Comparison of ENCODE assay signal across 8 mouse cellular contexts in genomic region chr7:45560843-45561623, GRCm38 (mm10). TPM values are rescaled to one million over a fixed set of nuclear protein-coding genes. Genes with fewer than 3 reads are reported as not detected.
DNase-seq lines count a peak whose midpoint lies in the region; ATAC-seq and TF ChIP-seq lines count a peak whose summit lies in the region.

No protein-coding gene starts in this region.

- TF ChIP-seq RAD21 in CH12.LX (IDR thresholded peaks at IDR 0.05; ENCODE audit: low read depth, low read length): peak; percentile 83

- no peaks in the 10 kb centered on the region for H3K79me2 ChIP-seq in CH12.LX (replicated peaks; ENCODE audit: control insufficient read depth, extremely low read depth, insufficient read depth, poor library complexity, severe bottlenecking)

- H3K4me2 ChIP-seq in CH12.LX (ENCODE audit: insufficient read depth, low read depth, poor library complexity, severe bottlenecking): peak overlapping the region; percentile 67
- H3K4me2 ChIP-seq in forebrain, embryonic 14.5 days (ENCODE audit: low read length): no peak overlapping the region
- H3K4me2 ChIP-seq in liver, postnatal 0 days (ENCODE audit: low read depth, low read length): peak overlapping the region; percentile 63
- no peak overlapping the region for H3K4me2 ChIP-seq in neural tube, embryonic 14.5 days (ENCODE audit: low read depth, low read length)

- TF ChIP-seq CTCF in CH12.LX (conservative IDR thresholded peaks at IDR 0.05 in 1 of 2, IDR thresholded peaks at IDR 0.05 in 1 of 2; ENCODE audit: low read depth in 2 of 2, low read length in 2 of 2): peak; percentile 63 to 84
- TF ChIP-seq CTCF in liver, postnatal 0 days (IDR thresholded peaks at IDR 0.05; ENCODE audit: low read depth): peak; percentile 94
- peak; percentile 25; the same call in 1 of the 2 replicates for TF ChIP-seq CTCF in thymus, adult 2 months (IDR thresholded peaks at IDR 0.05; ENCODE audit: borderline replicate concordance, control insufficient read depth, extremely low read depth, insufficient read depth, low read length, poor library complexity)

- TF ChIP-seq EP300 in CH12.LX (IDR thresholded peaks at IDR 0.05; ENCODE audit: low read length): no peak
- no peak for TF ChIP-seq EP300 in liver, postnatal 0 days (IDR thresholded peaks at IDR 0.05; ENCODE audit: low read depth)

- no peaks in the 10 kb centered on the region for H3K9me3 ChIP-seq in CH12.LX (replicated peaks; ENCODE audit: low read length)
- no peaks in the 10 kb centered on the region for H3K9me3 ChIP-seq in forebrain, embryonic 14.5 days (replicated peaks; ENCODE audit: control insufficient read depth, low read length)
- H3K9me3 ChIP-seq in liver, postnatal 0 days (ENCODE audit: low read length): no peaks in the 10 kb centered on the region
- no peaks in the 10 kb centered on the region for H3K9me3 ChIP-seq in neural tube, embryonic 14.5 days (ENCODE audit: control insufficient read depth, low read length)

- ATAC-seq in forebrain, embryonic 14.5 days: peak; percentile 72; the same call in 1 of the 2 replicates
- peak; percentile 68 for ATAC-seq in liver, postnatal 0 days
- 0 out of 2 replicates have a peak, but pooled peaks have one; percentile 44 for ATAC-seq in neural tube, embryonic 14.5 days (ENCODE audit: low read depth)

- intact Hi-C loops in heart, postnatal 10 days (cut with DNase I): loop anchor here (2.0 to 5.0 kb wide), 3 partner anchors 84 to 154 kb away; partner anchors contain the start of gene Kcna7

- DNase-seq in CH12.LX (ENCODE audit: extremely low read depth): peak; percentile 80
- DNase-seq in c-Kit-negative CD71-positive TER-119-positive erythroid progenitor cells, embryonic 14.5 days (ENCODE audit: low read depth, low spot score): peak; percentile 66
- peak; percentile 84 for DNase-seq in forebrain, embryonic 14.5 days (ENCODE audit: low spot score)
- DNase-seq in heart, postnatal 10 days: peak; percentile 84 to 90
- DNase-seq in kidney, postnatal 4 days: peak; percentile 89
- DNase-seq in liver, postnatal 0 days: peak; percentile 86
- peak; percentile 85 for DNase-seq in thymus, adult 2 months

- WGBS in forebrain, embryonic 14.5 days: 25% methylated on average over 17 of the region's 17 CpGs
- 15% methylated on average over 17 of the region's 17 CpGs for WGBS in liver, postnatal 0 days (ENCODE audit: insufficient replicate concordance)
- WGBS in neural tube, embryonic 14.5 days: 28% methylated on average over 17 of the region's 17 CpGs
- 15% methylated on average over 17 of the region's 17 CpGs for WGBS in thymus, adult 2 months

- no peaks in the 10 kb centered on the region for H3K27me3 ChIP-seq in CH12.LX (replicated peaks)
- no peaks in the 10 kb centered on the region for H3K27me3 ChIP-seq in forebrain, embryonic 14.5 days (replicated peaks; ENCODE audit: control insufficient read depth, insufficient read depth, low read length)
- H3K27me3 ChIP-seq in liver, postnatal 0 days (ENCODE audit: insufficient read depth, low read length): no peaks in the 10 kb centered on the region
- H3K27me3 ChIP-seq in neural tube, embryonic 14.5 days (ENCODE audit: control insufficient read depth, insufficient read depth, low read length): no peaks in the 10 kb centered on the region
- H3K27me3 ChIP-seq in thymus, adult 2 months (ENCODE audit: control insufficient read depth, insufficient read depth, low read length): no peaks in the 10 kb centered on the region

- H3K27ac ChIP-seq in CH12.LX (ENCODE audit: insufficient read depth, low read depth): no peak overlapping the region
- H3K27ac ChIP-seq in forebrain, embryonic 14.5 days (ENCODE audit: low read depth, low read length): no peak overlapping the region
- H3K27ac ChIP-seq in liver, postnatal 0 days (ENCODE audit: low read depth): no peak overlapping the region
- no peak overlapping the region for H3K27ac ChIP-seq in neural tube, embryonic 14.5 days (ENCODE audit: low read depth, low read length)
- no peak overlapping the region for H3K27ac ChIP-seq in thymus, adult 2 months (ENCODE audit: control insufficient read depth, insufficient read depth, low read length)

- H3K36me3 ChIP-seq in CH12.LX (replicated peaks in 1 of 2; ENCODE audit: control insufficient read depth in 1 of 2, insufficient read depth in 1 of 2, low read length in 1 of 2): peaks cover 0 to 5% of the 10 kb centered on the region in 2 experiments
- no peaks in the 10 kb centered on the region for H3K36me3 ChIP-seq in forebrain, embryonic 14.5 days (ENCODE audit: control insufficient read depth, insufficient read depth, low read length)
- no peaks in the 10 kb centered on the region for H3K36me3 ChIP-seq in liver, postnatal 0 days (replicated peaks; ENCODE audit: insufficient read depth, low read length)
- no peaks in the 10 kb centered on the region for H3K36me3 ChIP-seq in neural tube, embryonic 14.5 days (ENCODE audit: control insufficient read depth, insufficient read depth, low read length)
- no peaks in the 10 kb centered on the region for H3K36me3 ChIP-seq in thymus, adult 2 months (ENCODE audit: control insufficient read depth, insufficient read depth, low read length)

- dilution Hi-C loops in CH12.LX (cut with MboI; ENCODE audit: extremely low pct_ligation_motif_present, extremely low pct_unique_long_range_greater_than_20kb, low sequenced_read_pairs): no loop called here

- H3K9ac ChIP-seq in CH12.LX (ENCODE audit: insufficient read depth, low read depth): no peak overlapping the region; the same call in 1 of the 2 replicates
- H3K9ac ChIP-seq in forebrain, embryonic 14.5 days (ENCODE audit: low read length): no peak overlapping the region
- H3K9ac ChIP-seq in liver, postnatal 0 days (replicated peaks): peak overlapping the region; percentile 23; the same call in 1 of the 2 replicates
- no peak overlapping the region for H3K9ac ChIP-seq in neural tube, embryonic 14.5 days (replicated peaks; ENCODE audit: low read depth, low read length)

- in situ Hi-C loops in CH12.LX (cut with MboI; ENCODE audit: low pct_ligation_motif_present, low pct_unique_long_range_greater_than_20kb, low sequenced_read_pairs): loop anchor here (5.0 kb wide), 1 partner anchor 94 kb away; the partner anchor contains the start of gene Bax

- TF ChIP-seq POLR2A in CH12.LX (IDR thresholded peaks at IDR 0.05; ENCODE audit: low read depth, low read length): no peak
- TF ChIP-seq POLR2A in thymus, adult 2 months (IDR thresholded peaks at IDR 0.05; ENCODE audit: control insufficient read depth, extremely low read depth, insufficient read depth, low read length, poor library complexity): no peak

- H3K4me1 ChIP-seq in CH12.LX (ENCODE audit: control insufficient read depth in 1 of 2, insufficient read depth in 2 of 2): peaks cover 0 to 45% of the 10 kb centered on the region in 2 experiments; a peak in 2 of 4 replicates
- H3K4me1 ChIP-seq in forebrain, embryonic 14.5 days (ENCODE audit: control insufficient read depth, insufficient read depth, low read length): no peaks in the 10 kb centered on the region
- H3K4me1 ChIP-seq in liver, postnatal 0 days (ENCODE audit: insufficient read depth): peaks cover 3% of the 10 kb centered on the region; the same call in 1 of the 2 replicates
- no peaks in the 10 kb centered on the region for H3K4me1 ChIP-seq in neural tube, embryonic 14.5 days (ENCODE audit: control insufficient read depth, insufficient read depth, low read length)
- peaks cover 22% of the 10 kb centered on the region for H3K4me1 ChIP-seq in thymus, adult 2 months (replicated peaks; ENCODE audit: control insufficient read depth, insufficient read depth, low read length)

- peak overlapping the region; percentile 7 to 48 (median 44) for H3K4me3 ChIP-seq in CH12.LX (replicated peaks in 1 of 3; ENCODE audit: low read depth in 2 of 3, low read length in 2 of 3, poor library complexity in 1 of 3)
- no peak overlapping the region for H3K4me3 ChIP-seq in forebrain, embryonic 14.5 days (ENCODE audit: low read depth, low read length)
- H3K4me3 ChIP-seq in liver, postnatal 0 days (ENCODE audit: low read depth, low read length): peak overlapping the region; percentile 13; the same call in 1 of the 2 replicates
- H3K4me3 ChIP-seq in neural tube, embryonic 14.5 days (ENCODE audit: low read depth, low read length): no peak overlapping the region
- H3K4me3 ChIP-seq in thymus, adult 2 months (ENCODE audit: control insufficient read depth, insufficient read depth, low read length): no peak overlapping the region

RNA-seq across cellular contexts. Expression of gene Hsd17b14, which starts 6.3 kb away (rescaled TPM):
- total RNA-seq in CH12.LX (2012; rRNA removed) (not detected in 2 replicates), CH12.LX (2014; rRNA removed) (not detected in 2 replicates)
- polyA plus RNA-seq in CH12.LX (2012; ENCODE audit: insufficient read length, low read depth): 1.5 and 2.3 TPM in 2 replicates
- polyA plus RNA-seq in forebrain, embryonic 14.5 days (2014; fragmentation: Nextera tagmentation; extraction: Ambion mirVana): 0.17 and 0.22 TPM in 2 replicates
- under 1 TPM; 0.25 to 0.34 TPM for total RNA-seq in heart, postnatal 10 days (2021)
- 0.24 and 0.62 TPM in 2 replicates for polyA plus RNA-seq in liver, postnatal 0 days (2015; fragmentation: Nextera tagmentation; extraction: Ambion mirVana)
- 0.40 and 0.60 TPM in 2 replicates for polyA plus RNA-seq in neural tube, embryonic 14.5 days (2014; fragmentation: Nextera tagmentation; extraction: Ambion mirVana)
- 2.2 and 2.6 TPM in 2 replicates for polyA plus RNA-seq in thymus, adult 2 months (2012; rRNA removed)

RNA-seq across cellular contexts. Expression of gene Bcat2, which starts 8.9 kb away (rescaled TPM):
- 30.9 and 36.6 TPM in 2 replicates for total RNA-seq in CH12.LX (2012; rRNA removed)
- 12.9 and 13.5 TPM in 2 replicates for total RNA-seq in CH12.LX (2014; rRNA removed)
- 56.9 and 65.6 TPM in 2 replicates for polyA plus RNA-seq in CH12.LX (2012; ENCODE audit: insufficient read length, low read depth)
- 19.6 and 20.1 TPM in 2 replicates for polyA plus RNA-seq in forebrain, embryonic 14.5 days (2014; fragmentation: Nextera tagmentation; extraction: Ambion mirVana)
- 10 to 100 TPM; 54.7 to 54.9 TPM for total RNA-seq in heart, postnatal 10 days (2021)
- 32.3 and 38.9 TPM in 2 replicates for polyA plus RNA-seq in liver, postnatal 0 days (2015; fragmentation: Nextera tagmentation; extraction: Ambion mirVana)
- 15.8 and 19.2 TPM in 2 replicates for polyA plus RNA-seq in neural tube, embryonic 14.5 days (2014; fragmentation: Nextera tagmentation; extraction: Ambion mirVana)
- 140 and 173 TPM in 2 replicates for polyA plus RNA-seq in thymus, adult 2 months (2012; rRNA removed)

RNA-seq across cellular contexts. Expression of gene Plekha4, which starts 34.9 kb away (rescaled TPM):
- 0.25 TPM in 2 replicates for total RNA-seq in CH12.LX (2012; rRNA removed)
- total RNA-seq in CH12.LX (2014; rRNA removed): 0.28 TPM in 1 of 2 replicates, not detected in the other
- polyA plus RNA-seq in CH12.LX (2012; ENCODE audit: insufficient read length, low read depth): 0.90 and 1.3 TPM in 2 replicates
- 0.76 and 1.2 TPM in 2 replicates for polyA plus RNA-seq in forebrain, embryonic 14.5 days (2014; fragmentation: Nextera tagmentation; extraction: Ambion mirVana)
- total RNA-seq in heart, postnatal 10 days (2021): 1 to 10 TPM; 4.1 to 5.6 TPM
- 0.51 and 0.91 TPM in 2 replicates for polyA plus RNA-seq in liver, postnatal 0 days (2015; fragmentation: Nextera tagmentation; extraction: Ambion mirVana)
- 0.54 and 3.2 TPM in 2 replicates for polyA plus RNA-seq in neural tube, embryonic 14.5 days (2014; fragmentation: Nextera tagmentation; extraction: Ambion mirVana)
- 9.7 and 12.3 TPM in 2 replicates for polyA plus RNA-seq in thymus, adult 2 months (2012; rRNA removed)

RNA-seq across cellular contexts. Expression of gene Ppp1r15a, which starts 35.0 kb away (rescaled TPM):
- total RNA-seq in CH12.LX (2012; rRNA removed) (11.7 and 12.0 TPM in 2 replicates), CH12.LX (2014; rRNA removed) (12.5 and 13.9 TPM in 2 replicates)
- polyA plus RNA-seq in CH12.LX (2012; ENCODE audit: insufficient read length, low read depth): 31.8 and 37.1 TPM in 2 replicates
- polyA plus RNA-seq in forebrain, embryonic 14.5 days (2014; fragmentation: Nextera tagmentation; extraction: Ambion mirVana): 13.1 and 19.3 TPM in 2 replicates
- 10 to 100 TPM; 24.5 to 45.4 TPM for total RNA-seq in heart, postnatal 10 days (2021)
- polyA plus RNA-seq in liver, postnatal 0 days (2015; fragmentation: Nextera tagmentation; extraction: Ambion mirVana): 104 and 113 TPM in 2 replicates
- 14.0 and 14.2 TPM in 2 replicates for polyA plus RNA-seq in neural tube, embryonic 14.5 days (2014; fragmentation: Nextera tagmentation; extraction: Ambion mirVana)
- 27.6 and 35.3 TPM in 2 replicates for polyA plus RNA-seq in thymus, adult 2 months (2012; rRNA removed)

RNA-seq across cellular contexts. Expression of gene Nucb1, which starts 50.8 kb away (rescaled TPM):
- total RNA-seq in CH12.LX (2012; rRNA removed): 83.4 and 92.6 TPM in 2 replicates
- total RNA-seq in CH12.LX (2014; rRNA removed): 40.8 and 46.2 TPM in 2 replicates
- 90.4 and 129 TPM in 2 replicates for polyA plus RNA-seq in CH12.LX (2012; ENCODE audit: insufficient read length, low read depth)
- polyA plus RNA-seq in forebrain, embryonic 14.5 days (2014; fragmentation: Nextera tagmentation; extraction: Ambion mirVana): 69.0 and 96.5 TPM in 2 replicates
- 100 to 1,000 TPM; 144 to 151 TPM for total RNA-seq in heart, postnatal 10 days (2021)
- polyA plus RNA-seq in liver, postnatal 0 days (2015; fragmentation: Nextera tagmentation; extraction: Ambion mirVana): 91.5 and 103 TPM in 2 replicates
- 115 and 134 TPM in 2 replicates for polyA plus RNA-seq in neural tube, embryonic 14.5 days (2014; fragmentation: Nextera tagmentation; extraction: Ambion mirVana)
- 204 and 216 TPM in 2 replicates for polyA plus RNA-seq in thymus, adult 2 months (2012; rRNA removed)

Comparison
In these comparisons a context has a peak if more than half of its experiments do, and no peak if none do; other contexts are left out.
1. H3K4me2 ChIP-seq: peak in CH12.LX (single experiment) and liver, postnatal 0 days (single experiment); none in forebrain, embryonic 14.5 days (single experiment) and neural tube, embryonic 14.5 days (single experiment).
2. H3K4me3 ChIP-seq: peak in CH12.LX (3 of 3) and liver, postnatal 0 days (single experiment); none in forebrain, embryonic 14.5 days (single experiment), neural tube, embryonic 14.5 days (single experiment) and thymus, adult 2 months (single experiment).
3. CTCF ChIP-seq: peak in every context shown above with its lines; median percentile 94 in liver, postnatal 0 days; 74 in CH12.LX; 25 in thymus, adult 2 months.
4. Peak in every context shown above with its lines, with median percentiles within 50 percentile points of each other: DNase-seq and ATAC-seq.